Mouse (Mus musculus) embryonic fibroblast, embryonic 13.5 days (primary cell): ENCODE measurements around the gene Eef1akmt1.

Experiments used
- CTCF ChIP-seq: IDR thresholded peaks from 2 replicates; pipeline ENCODE4 v1.5.1; 2011; ENCODE audit warnings: mild to moderate bottlenecking, control low read depth, low read length, moderate library complexity, borderline replicate concordance; ENCODE audit not compliant: insufficient read depth
- POLR2A ChIP-seq: IDR thresholded peaks from 2 replicates; pipeline ENCODE4 v1.6.1; 2011; ENCODE audit warnings: low read depth, mild to moderate bottlenecking, control low read depth, low read length, moderate library complexity

- TF ChIP-seq POLR2A (no peak), CTCF (no peak)
These were observed 45.3 kb downstream of the Eef1akmt1 start for GRCm38 (mm10) chr14:57526050-57526623.
